Mouse (Mus musculus) frontal cortex, adult (tissue): ENCODE results near the gene Clec9a.

ENCODE experiments used
- ATAC-seq: cut with Nextera tagmentation; 2 replicates; pipeline ENCODE4 v1.9.2; 2017; ENCODE audit warnings: mild to moderate bottlenecking, moderate library complexity, mixed read lengths; ENCODE audit not compliant: low TSS enrichment

The Clec9a gene

DNA sequence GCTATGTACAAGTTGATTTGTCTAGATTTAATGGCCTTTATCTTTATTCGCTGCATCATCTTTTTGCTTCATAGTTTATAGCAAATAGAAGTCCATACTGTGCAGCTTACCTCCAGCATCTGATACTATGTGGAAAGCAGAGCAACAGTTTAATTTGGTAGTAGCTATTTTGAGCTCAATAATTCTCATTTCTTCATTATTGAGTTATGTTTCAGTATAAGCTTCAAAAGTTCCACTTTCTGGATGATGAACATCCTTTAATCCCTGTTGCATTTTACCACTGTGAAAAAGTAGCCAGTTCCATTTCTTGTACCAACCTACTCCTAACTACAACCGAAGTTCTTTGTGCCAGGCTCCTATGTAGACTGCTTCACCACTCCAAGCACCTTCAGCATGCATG is at the start of gene Clec9a:
Clec9a (plus strand) TSS at position 301 of the 400 bp plus-strand sequence.
- ATAC-seq = no peak

DNA sequence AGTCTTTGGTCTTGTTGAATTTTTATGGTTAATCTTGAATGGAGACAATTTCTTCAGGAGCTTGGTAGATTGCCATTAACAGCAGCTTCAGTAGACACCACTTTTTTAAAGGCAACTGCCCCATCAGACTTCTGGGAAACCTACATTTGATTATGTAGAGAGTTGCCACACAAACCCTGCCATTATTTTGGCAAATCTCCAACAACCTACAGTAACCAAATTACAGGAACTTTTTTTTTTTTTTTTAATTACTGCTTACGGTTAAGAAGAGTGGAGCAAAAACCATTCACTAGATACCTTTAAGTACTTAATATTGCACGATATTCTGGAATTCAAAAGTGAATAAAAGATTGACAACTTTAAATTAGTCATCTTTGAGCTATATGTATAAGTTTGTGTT is 49.1 kb upstream of the Clec9a start:
- no peak for ATAC-seq

GRCm38 (mm10) chr6:129363942-129364341 is 44.7 kb upstream of the Clec9a start:
- no peak for ATAC-seq

DNA sequence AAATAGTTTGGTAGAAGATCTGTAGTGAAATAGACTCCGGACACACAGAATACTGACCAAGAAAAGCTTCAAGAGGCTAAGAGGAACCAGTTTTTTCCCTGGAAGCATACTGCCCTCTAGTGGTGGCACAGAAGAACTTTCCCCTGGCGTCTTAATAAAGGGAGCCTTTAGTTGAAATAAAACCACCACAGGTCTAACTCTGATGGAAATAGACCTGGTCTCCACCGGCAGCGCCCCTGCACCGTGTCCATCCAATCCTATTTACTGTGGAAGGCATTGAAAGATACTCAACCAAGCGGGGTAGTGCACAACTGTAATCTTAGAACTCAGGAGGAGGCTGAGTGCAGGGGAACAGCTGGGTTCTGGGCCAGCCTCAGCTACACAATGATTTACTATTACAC is 42.7 kb upstream of the Clec9a start:
- peak; percentile 96 for ATAC-seq

DNA sequence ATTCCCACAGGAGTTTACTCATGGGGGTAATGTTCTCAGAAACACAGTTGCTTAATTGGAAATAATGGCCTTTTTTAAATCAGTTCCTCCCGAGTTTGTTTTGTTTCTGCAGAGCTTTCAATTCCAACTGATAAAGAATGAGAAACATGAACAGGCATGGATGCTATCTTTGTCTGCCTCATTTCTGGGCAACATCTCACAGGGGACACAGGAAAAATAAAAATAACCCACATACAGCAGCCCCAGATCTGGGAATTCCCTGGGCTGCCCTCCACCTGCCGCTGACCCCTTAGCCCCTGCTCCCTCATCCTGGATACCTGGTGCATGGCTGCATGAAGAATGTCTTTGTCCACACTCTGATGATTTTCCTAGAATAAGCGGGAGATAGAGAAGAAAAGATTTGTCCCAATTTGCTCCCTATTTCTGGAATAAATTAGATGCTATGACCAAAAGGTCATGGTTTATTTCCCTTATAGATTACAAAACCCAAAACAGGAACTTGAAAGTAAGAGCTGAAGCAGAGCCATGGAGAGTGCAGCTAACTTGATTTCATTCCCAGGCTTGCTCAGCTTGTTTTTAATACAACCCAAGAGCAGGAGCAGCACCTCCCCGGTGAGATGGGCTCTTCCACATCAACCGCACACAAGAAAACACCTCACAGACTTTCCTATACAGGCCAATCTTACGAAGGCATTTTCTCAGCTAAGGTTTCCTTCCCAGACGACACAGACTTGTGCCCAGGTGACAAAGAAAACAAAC is 39.1 kb upstream of the Clec9a start:
- ATAC-seq = no peak

DNA sequence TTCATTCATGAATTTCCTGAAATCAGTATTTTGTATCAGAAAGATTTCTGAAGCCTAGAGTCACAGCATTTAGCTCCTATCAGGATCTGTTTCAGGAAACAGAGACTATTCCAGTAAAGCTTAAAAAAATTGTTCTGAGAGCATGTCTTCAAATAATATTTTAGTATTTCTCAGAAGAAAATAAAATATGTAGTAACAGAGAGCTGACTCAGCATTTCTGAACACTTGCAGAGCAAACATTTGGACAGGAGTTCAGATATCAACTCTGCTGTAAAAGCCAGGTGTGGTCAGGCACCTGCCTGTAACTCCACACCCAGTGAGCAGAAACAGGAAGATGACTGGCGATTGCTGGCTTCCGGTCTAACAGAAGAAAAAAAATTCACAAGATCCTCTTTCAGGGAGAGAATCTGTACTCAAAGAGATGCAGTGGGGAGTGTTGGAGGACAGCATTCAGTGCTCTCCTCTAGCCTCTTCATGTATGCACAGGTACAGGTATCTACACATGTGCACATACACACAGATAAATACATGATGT is 33.7 kb upstream of the Clec9a start:
- ATAC-seq = no peak

- peak; percentile 62; the same call in 1 of the 2 replicates for ATAC-seq
Measured at GRCm38 (mm10) chr6:129380454-129380853, 28.2 kb upstream of the Clec9a start.

GRCm38 (mm10) chr6:129381736-129382135 is 26.9 kb upstream of the Clec9a start:
- ATAC-seq = no peak

DNA sequence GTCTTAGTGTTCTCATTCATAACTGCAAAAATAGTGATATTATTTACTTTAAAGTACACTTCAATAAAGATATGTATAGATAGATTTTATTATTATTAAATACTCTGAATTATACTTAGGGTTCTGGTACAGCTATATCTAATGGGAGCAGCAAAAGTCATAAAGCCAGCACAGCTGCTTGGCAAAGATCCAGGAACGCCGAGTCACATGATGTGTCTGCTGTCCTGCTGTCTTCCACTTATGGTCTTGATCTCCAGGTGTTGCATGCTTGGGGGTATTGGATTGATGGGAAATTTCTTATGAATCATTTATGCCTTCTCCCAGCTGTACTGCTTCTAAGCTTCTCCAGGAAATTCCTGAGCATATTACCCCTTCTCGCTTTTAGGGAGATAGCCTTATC is 25.2 kb upstream of the Clec9a start:
- no peak for ATAC-seq

DNA sequence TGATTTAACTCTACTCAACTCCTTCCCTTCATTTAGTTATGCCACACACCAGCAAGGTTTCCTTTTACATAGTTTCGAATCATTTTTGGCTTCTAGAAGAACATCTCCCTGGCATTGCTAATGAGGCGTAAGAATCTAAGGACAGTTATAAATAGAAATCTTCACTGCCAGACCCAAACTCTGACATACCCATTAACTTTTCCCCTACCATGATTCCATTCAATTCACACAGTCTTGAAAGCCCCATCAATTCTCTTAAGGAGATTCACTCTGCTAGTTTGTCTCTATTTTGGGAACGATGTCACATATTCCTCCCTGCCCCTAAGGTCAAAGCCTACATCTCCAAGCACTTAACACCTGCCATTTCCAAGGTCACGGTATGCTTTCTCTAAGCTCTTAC is 23.7 kb upstream of the Clec9a start:
- ATAC-seq = no peak

- ATAC-seq = no peak
Measured at GRCm38 (mm10) chr6:129385774-129386173, 22.9 kb upstream of the Clec9a start, which contains the start of gene Clec12b. Clec12b (minus strand) TSS chr6:129385874.

- peak; percentile 69 for ATAC-seq
Measured at GRCm38 (mm10) chr6:129393087-129393720, 15.5 kb upstream of the Clec9a start.

- no peak for ATAC-seq
Measured at GRCm38 (mm10) chr6:129393732-129394131, 14.9 kb upstream of the Clec9a start.

DNA sequence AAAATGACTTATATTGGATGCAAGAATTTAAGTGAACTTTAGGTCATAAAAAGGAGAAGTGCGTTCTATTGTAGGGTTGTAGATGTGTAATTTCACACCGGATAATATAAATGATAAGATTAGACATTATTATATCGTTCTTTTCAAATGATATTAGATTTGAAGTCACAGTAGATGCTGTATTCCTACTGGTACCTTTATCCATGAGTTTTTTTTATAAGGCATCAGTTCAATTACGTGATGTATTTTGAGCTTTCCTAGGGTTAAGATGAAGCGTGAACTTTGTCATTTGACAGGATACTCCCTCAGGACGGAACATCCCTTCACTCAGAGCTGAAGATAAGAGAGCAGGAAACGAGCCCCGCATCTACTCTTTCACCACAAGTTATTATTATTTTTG is 11.7 kb upstream of the Clec9a start, which contains the start of gene Clec1b:
Clec1b (plus strand) TSS at position 301 of the 400 bp plus-strand sequence.
- ATAC-seq = no peak

- peak; percentile 38; the same call in 1 of the 2 replicates for ATAC-seq
Measured at GRCm38 (mm10) chr6:129399945-129400344, 8.7 kb upstream of the Clec9a start.

DNA sequence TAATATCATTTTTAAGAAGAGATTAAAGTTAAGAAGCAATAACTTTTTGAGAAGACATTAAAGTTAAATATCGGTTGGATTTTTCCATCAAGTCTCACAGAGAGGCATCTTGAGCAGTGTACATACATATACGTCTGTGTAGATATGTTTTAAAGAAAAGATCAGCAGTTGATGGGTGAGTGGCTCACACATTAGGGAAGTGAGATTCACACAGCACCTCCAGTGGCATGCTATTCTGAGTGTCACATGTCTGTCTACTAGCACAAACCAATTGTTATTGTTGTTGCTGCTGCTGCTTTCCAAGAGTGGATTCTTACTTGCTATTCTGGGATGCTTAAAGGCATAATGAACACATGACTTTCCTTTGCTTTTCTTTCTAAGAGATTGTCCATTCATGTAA is 6.3 kb upstream of the Clec9a start:
- ATAC-seq = no peak

GRCm38 (mm10) chr6:129403391-129403790 is 5.3 kb upstream of the Clec9a start:
- ATAC-seq = no peak

GRCm38 (mm10) chr6:129405999-129406398 is 2.7 kb upstream of the Clec9a start:
- ATAC-seq = no peak

DNA sequence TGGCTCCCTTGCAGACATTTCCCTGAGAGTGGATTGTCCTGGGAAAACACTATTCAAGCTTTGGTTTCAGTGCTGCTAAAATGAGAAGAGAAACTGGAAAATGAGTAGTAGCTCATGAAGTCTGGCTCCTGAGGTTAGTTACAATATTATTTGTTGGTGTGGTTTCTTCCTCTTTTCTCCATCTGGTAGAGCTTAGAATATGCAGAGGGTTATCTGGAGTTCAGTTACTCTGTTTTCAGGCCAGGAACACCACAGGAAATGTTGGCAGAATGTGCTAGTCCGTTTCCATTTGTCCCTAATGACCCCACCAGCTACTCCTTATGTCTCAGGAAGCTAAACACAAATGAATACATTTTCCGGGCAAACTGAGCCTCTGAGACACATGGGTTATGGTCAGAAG is 1.3 kb upstream of the Clec9a start:
- no peak for ATAC-seq

GRCm38 (mm10) chr6:129414177-129414576 is 5.5 kb downstream of the Clec9a start:
- no peak for ATAC-seq

DNA sequence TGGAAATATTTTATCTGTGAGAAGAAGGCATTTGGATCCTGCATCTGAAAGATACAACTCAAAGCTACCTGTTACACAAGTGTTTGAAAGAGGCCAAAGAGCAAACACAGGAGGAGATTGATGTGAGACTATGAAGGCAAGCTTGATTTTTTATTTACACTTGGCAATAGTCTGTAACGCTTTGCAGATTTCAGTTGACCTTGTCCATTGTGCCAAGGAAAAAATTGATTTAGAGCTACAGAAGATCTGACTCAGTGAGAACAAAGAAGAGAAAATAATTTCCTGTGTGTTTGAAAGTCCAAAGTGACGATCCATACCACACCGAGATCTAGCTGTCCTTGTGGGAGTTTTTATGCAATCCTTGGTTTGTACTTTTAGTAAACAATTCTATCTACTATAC is 13.6 kb downstream of the Clec9a start:
- no peak for ATAC-seq

- 0 out of 2 replicates have a peak, but pooled peaks have one; percentile 15 for ATAC-seq
Measured at GRCm38 (mm10) chr6:129423040-129423733, 14.5 kb downstream of the Clec9a start.
